Mouse (Mus musculus) stomach, embryonic 14.5 days (tissue): ENCODE results near the gene Slc47a1. TPM values are rescaled to one million over a fixed set of nuclear protein-coding genes. Genes with fewer than 3 reads are reported as not detected.

Experiments used
- ATAC-seq: fragments of 200-750 bp; cut with Nextera tagmentation; 2 replicates; pipeline ENCODE4 v1.8.0; 2017; ENCODE audit warnings: low read depth, moderate TSS enrichment; ENCODE audit not compliant: insufficient number of reproducible peaks, insufficient read depth, low FRiP score
- H3K27ac ChIP-seq: fragments of 300-500 bp; sonication (generic); 2 replicates; pipeline ENCODE4 v1.5.1; 2014; ENCODE audit warnings: mild to moderate bottlenecking, low read length, moderate library complexity, mixed read lengths
- H3K27me3 ChIP-seq: fragments of 300-500 bp; sonication (generic); 2 replicates; pipeline ENCODE4 v1.6.1; 2014; ENCODE audit warnings: low read length, control low read depth, mixed read lengths; ENCODE audit not compliant: control insufficient read depth, insufficient read depth
- H3K36me3 ChIP-seq: fragments of 300-500 bp; sonication (generic); 2 replicates; pipeline ENCODE4 v1.6.1; 2014; ENCODE audit warnings: mild to moderate bottlenecking, control low read depth, low read length, moderate library complexity, mixed read lengths; ENCODE audit not compliant: control insufficient read depth, insufficient read depth
- H3K4me1 ChIP-seq: fragments of 300-500 bp; sonication (generic); 2 replicates; pipeline ENCODE4 v1.6.1; 2014; ENCODE audit warnings: low read length, control low read depth, mixed read lengths; ENCODE audit not compliant: control insufficient read depth, insufficient read depth
- H3K4me2 ChIP-seq: fragments of 300-500 bp; sonication (generic); replicated peaks from 2 replicates; pipeline ENCODE4 v1.6.1; 2014; ENCODE audit warnings: low read depth, low read length, control low read depth
- H3K4me3 ChIP-seq: fragments of 300-500 bp; sonication (generic); 2 replicates; pipeline ENCODE4 v1.5.1; 2014; ENCODE audit warnings: low read depth, low read length, control low read depth
- H3K9ac ChIP-seq: fragments of 300-500 bp; sonication (generic); replicated peaks from 2 replicates; pipeline ENCODE4 v1.6.1; 2014; ENCODE audit warnings: low read depth, mild to moderate bottlenecking, control low read depth, low read length, moderate library complexity, mixed read lengths
- H3K9me3 ChIP-seq: fragments of 300-500 bp; sonication (generic); 2 replicates; pipeline ENCODE4 v1.6.1; 2016; ENCODE audit warnings: low read depth, low read length, control low read depth; ENCODE audit not compliant: control insufficient read depth
- WGBS: fragments of 180-500 bp; shearing (Covaris S2); extraction: QIAGEN DNeasy Blood & Tissue Kit; methylation state at CpG from one replicate; pipeline ENCODE4 v1.1.7; 2014; 5-methylcytosine and 5-hydroxymethylcytosine counted together
- polyA plus RNA-seq: library from polyadenylated mRNA; unstranded; fragments of >200 nt; fragmentation: Nextera tagmentation; extraction: Ambion mirVana; gene quantifications from 2 replicates; pipeline ENCODE4 v1.2.1, GENCODE M21; 2014

Gene Slc47a1
- polyA plus RNA-seq, 1 experiment from 2014 or later: 0.20 TPM

GRCm38 (mm10) chr11:61300205-61300604, 77.9 kb downstream of the Slc47a1 start:
- 53% methylated on average over 3 of the region's 3 CpGs for WGBS
- H3K4me1 ChIP-seq: peaks cover 10% of the 10 kb centered on the region; the same call in 1 of the 2 replicates
- H3K9me3 ChIP-seq: no peaks in the 10 kb centered on the region
- no peak overlapping the region for H3K9ac ChIP-seq
- ATAC-seq: no peak
- H3K4me2 ChIP-seq: no peak overlapping the region
- H3K27ac ChIP-seq: no peak overlapping the region
- no peaks in the 10 kb centered on the region for H3K27me3 ChIP-seq
- H3K36me3 ChIP-seq: no peaks in the 10 kb centered on the region
- no peak overlapping the region for H3K4me3 ChIP-seq

- Histone ChIP-seq H3K27me3 (no peaks in the 10 kb centered on the region), H3K9me3 (no peaks in the 10 kb centered on the region), H3K4me3 (no peak overlapping the region), H3K4me2 (no peak overlapping the region), H3K4me1 (peaks cover 10% of the 10 kb centered on the region; the same call in 1 of the 2 replicates), H3K36me3 (no peaks in the 10 kb centered on the region), H3K27ac (no peak overlapping the region), H3K9ac (no peak overlapping the region)
- ATAC-seq: no peak
- WGBS: 41% methylated on average over 2 of the region's 2 CpGs
Measured at GRCm38 (mm10) chr11:61297901-61298300, 80.2 kb downstream of the Slc47a1 start.

- no peak overlapping the region for H3K4me2 ChIP-seq
- no peak overlapping the region for H3K9ac ChIP-seq
- no peak overlapping the region for H3K27ac ChIP-seq
- WGBS: 90% methylated on average over 2 of the region's 2 CpGs
- H3K36me3 ChIP-seq: no peaks in the 10 kb centered on the region
- no peaks in the 10 kb centered on the region for H3K9me3 ChIP-seq
- no peaks in the 10 kb centered on the region for H3K27me3 ChIP-seq
- H3K4me1 ChIP-seq: peaks cover 10% of the 10 kb centered on the region; the same call in 1 of the 2 replicates
- no peak overlapping the region for H3K4me3 ChIP-seq
- ATAC-seq: no peak
Measured at GRCm38 (mm10) chr11:61297326-61297725, 80.8 kb downstream of the Slc47a1 start.

- no peak overlapping the region for H3K4me2 ChIP-seq
- no peak overlapping the region for H3K9ac ChIP-seq
- peaks cover 10% of the 10 kb centered on the region; the same call in 1 of the 2 replicates for H3K4me1 ChIP-seq
- H3K27ac ChIP-seq: no peak overlapping the region
- H3K27me3 ChIP-seq: no peaks in the 10 kb centered on the region
- WGBS: 90% methylated on average over 1 of the region's 1 CpGs
- no peak for ATAC-seq
- H3K4me3 ChIP-seq: no peak overlapping the region
- no peaks in the 10 kb centered on the region for H3K36me3 ChIP-seq
- H3K9me3 ChIP-seq: no peaks in the 10 kb centered on the region
Measured at GRCm38 (mm10) chr11:61296556-61296955, 81.6 kb downstream of the Slc47a1 start.

DNA sequence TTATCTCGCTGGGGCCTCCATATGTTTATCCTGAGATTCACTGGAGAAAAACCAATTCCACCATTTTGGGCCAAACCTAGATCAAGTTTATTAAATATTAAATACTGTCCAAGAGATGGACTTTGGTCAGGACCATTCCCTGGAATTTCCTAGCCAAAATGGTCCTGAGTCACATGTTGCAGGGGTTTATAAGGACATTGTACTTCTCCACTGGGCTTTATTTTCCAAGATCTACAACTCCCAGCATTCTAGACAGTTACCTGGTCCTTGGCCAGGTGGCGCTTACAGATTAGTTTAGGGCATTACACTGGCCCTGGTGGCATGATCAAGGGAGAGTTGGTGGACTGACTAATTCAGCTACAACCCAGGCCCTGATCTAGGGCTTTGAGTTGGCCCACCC, 82.6 kb downstream of the Slc47a1 start:
- H3K9me3 ChIP-seq: no peaks in the 10 kb centered on the region
- H3K4me2 ChIP-seq: no peak overlapping the region
- no peaks in the 10 kb centered on the region for H3K36me3 ChIP-seq
- 82% methylated on average over 2 of the region's 2 CpGs for WGBS
- H3K4me1 ChIP-seq: peaks cover 4% of the 10 kb centered on the region; the same call in 1 of the 2 replicates
- no peak overlapping the region for H3K9ac ChIP-seq
- H3K4me3 ChIP-seq: no peak overlapping the region
- no peaks in the 10 kb centered on the region for H3K27me3 ChIP-seq
- ATAC-seq: no peak
- no peak overlapping the region for H3K27ac ChIP-seq

DNA sequence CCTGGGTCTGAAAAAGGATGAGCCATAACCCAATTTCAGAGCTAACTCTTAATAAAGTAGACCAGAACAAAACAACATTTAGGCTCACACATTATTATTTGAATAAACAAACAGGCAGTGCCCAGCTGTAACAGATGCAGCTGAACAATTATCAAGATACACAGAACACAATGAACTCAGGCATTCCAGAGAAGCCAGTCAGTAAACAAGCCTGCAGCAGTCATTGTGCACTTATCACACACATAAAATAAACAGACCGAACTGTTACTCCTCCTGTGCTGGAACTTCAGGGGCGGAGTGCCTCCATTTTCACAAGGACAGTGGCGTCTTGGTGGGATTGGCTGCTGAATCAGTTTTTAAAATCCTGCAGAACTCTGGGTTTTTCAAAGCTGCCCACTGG, 83.7 kb downstream of the Slc47a1 start:
- Histone ChIP-seq H3K4me3 (no peak overlapping the region), H3K27me3 (no peaks in the 10 kb centered on the region), H3K9me3 (no peaks in the 10 kb centered on the region), H3K27ac (no peak overlapping the region), H3K4me2 (no peak overlapping the region), H3K36me3 (no peaks in the 10 kb centered on the region), H3K4me1 (no peaks in the 10 kb centered on the region), H3K9ac (no peak overlapping the region)
- ATAC-seq: no peak
- 44% methylated on average over 3 of the region's 3 CpGs for WGBS

Other genes with a start within 250 kb of the Slc47a1 start
- gene Usp22, start 203.3 kb downstream of the Slc47a1 start, polyA plus RNA-seq: 161 and 164 TPM in 2 replicates
- gene Aldh3a1, start 170.8 kb downstream of the Slc47a1 start, polyA plus RNA-seq: not detected in 2 replicates
- gene Aldh3a2, start 110.9 kb downstream of the Slc47a1 start, polyA plus RNA-seq: 47.5 and 53.0 TPM in 2 replicates
- gene Slc47a2, start 35.5 kb downstream of the Slc47a1 start, polyA plus RNA-seq: not detected in 2 replicates
- 1.4 and 1.6 TPM in 2 replicates for gene Rnf112, start 75.8 kb upstream of the Slc47a1 start, polyA plus RNA-seq
- 367 and 408 TPM in 2 replicates for gene Mfap4, start 107.1 kb upstream of the Slc47a1 start, polyA plus RNA-seq
- 47.4 and 47.7 TPM in 2 replicates for gene Mapk7, start 116.1 kb upstream of the Slc47a1 start, polyA plus RNA-seq
- gene B9d1, start 126.8 kb upstream of the Slc47a1 start, polyA plus RNA-seq: 29.6 and 43.7 TPM in 2 replicates
- gene Epn2, start 201.3 kb upstream of the Slc47a1 start, polyA plus RNA-seq: 28.7 and 32.6 TPM in 2 replicates